Mouse (Mus musculus) small intestine, adult 2 months (tissue): ENCODE results near the gene Mccc2. TPM values are rescaled to one million over a fixed set of nuclear protein-coding genes. Genes with fewer than 3 reads are reported as not detected.
A peak's percentile ranks its signal among the peaks of the same experiment; 100 is the strongest.

Experiments
- H3K27ac ChIP-seq: fragments of 200-500 bp; 2 replicates; pipeline ENCODE4 v1.5.1; 2012; ENCODE audit warnings: low read depth, low read length, control low read depth, inconsistent platforms; ENCODE audit not compliant: insufficient read depth
- H3K27me3 ChIP-seq: fragments of 200-500 bp; 2 replicates; pipeline ENCODE4 v1.6.1; 2012; ENCODE audit warnings: mild to moderate bottlenecking, moderate library complexity, low read length, inconsistent platforms; ENCODE audit not compliant: control insufficient read depth, insufficient read depth
- H3K36me3 ChIP-seq: fragments of 200-500 bp; 2 replicates; pipeline ENCODE4 v1.6.1; 2012; ENCODE audit warnings: mild to moderate bottlenecking, low read length, control low read depth, inconsistent platforms; ENCODE audit not compliant: control insufficient read depth, insufficient read depth
- H3K4me1 ChIP-seq: fragments of 200-500 bp; 2 replicates; pipeline ENCODE4 v1.6.1; 2012; ENCODE audit warnings: low read length, inconsistent platforms, mixed read lengths; ENCODE audit not compliant: control insufficient read depth, insufficient read depth, insufficient read length
- H3K4me3 ChIP-seq: fragments of 200-500 bp; 2 replicates; pipeline ENCODE4 v1.5.1; 2012; ENCODE audit warnings: low read depth, mild to moderate bottlenecking, control low read depth, inconsistent platforms, low read length, moderate library complexity
- CTCF ChIP-seq: fragments of 200-500 bp; IDR thresholded peaks from 2 replicates; pipeline ENCODE4 v1.5.1; 2012; ENCODE audit warnings: low read depth, mild to moderate bottlenecking, control low read depth, inconsistent platforms, low read length, moderate library complexity, mixed read lengths; ENCODE audit not compliant: insufficient replicate concordance, insufficient read length; ENCODE audit errors: extremely low read depth
- POLR2A ChIP-seq: fragments of 200-500 bp; IDR thresholded peaks from 2 replicates; pipeline ENCODE4 v1.6.1; 2012; ENCODE audit warnings: low read depth, mild to moderate bottlenecking, control low read depth, inconsistent platforms, low read length, moderate library complexity
- WGBS: fragments of 180-500 bp; shearing (Covaris S2); methylation state at CpG from one replicate; pipeline ENCODE4 v1.1.7; 2018; 5-methylcytosine and 5-hydroxymethylcytosine counted together
- polyA plus RNA-seq: library from polyadenylated mRNA; depleted of rRNA; stranded (reverse); fragments of >200 nt; gene quantifications from 2 replicates; pipeline ENCODE4 v1.2.3, GENCODE M21; 2012

The Mccc2 gene
- polyA plus RNA-seq, 1 experiment, result 7.5 TPM

GRCm38 (mm10) chr13:100001790-100002196, 13.6 kb downstream of the Mccc2 start:
- 21% methylated on average over 5 of the region's 5 CpGs for WGBS
- no peaks in the 10 kb centered on the region for H3K4me1 ChIP-seq
- H3K27ac ChIP-seq, result no peak overlapping the region
- H3K36me3 ChIP-seq, result no peaks in the 10 kb centered on the region; the same call in 1 of the 2 replicates
- TF ChIP-seq POLR2A, result no peak
- peak; percentile 79; the same call in 1 of the 2 replicates for TF ChIP-seq CTCF
- H3K27me3 ChIP-seq, result no peaks in the 10 kb centered on the region
- H3K4me3 ChIP-seq, result no peak overlapping the region

GRCm38 (mm10) chr13:99999078-99999477, 16.4 kb downstream of the Mccc2 start:
- H3K36me3 ChIP-seq, result no peaks in the 10 kb centered on the region; the same call in 1 of the 2 replicates
- H3K27me3 ChIP-seq, result no peaks in the 10 kb centered on the region
- H3K4me1 ChIP-seq, result no peaks in the 10 kb centered on the region
- no peak for TF ChIP-seq CTCF
- no peak for TF ChIP-seq POLR2A
- no peak overlapping the region for H3K27ac ChIP-seq
- 66% methylated on average over 3 of the region's 3 CpGs for WGBS
- no peak overlapping the region for H3K4me3 ChIP-seq

GRCm38 (mm10) chr13:99998099-99998498, 17.3 kb downstream of the Mccc2 start:
- no peaks in the 10 kb centered on the region for H3K27me3 ChIP-seq
- no peaks in the 10 kb centered on the region for H3K4me1 ChIP-seq
- WGBS, result 94% methylated on average over 3 of the region's 3 CpGs
- peaks cover 3% of the 10 kb centered on the region for H3K36me3 ChIP-seq
- H3K27ac ChIP-seq, result no peak overlapping the region
- H3K4me3 ChIP-seq, result no peak overlapping the region
- TF ChIP-seq POLR2A (no peak), CTCF (peak; percentile 10; the same call in 1 of the 2 replicates)

GRCm38 (mm10) chr13:99989592-99989991, 25.8 kb downstream of the Mccc2 start:
- Histone ChIP-seq H3K27ac (no peak overlapping the region), H3K27me3 (no peaks in the 10 kb centered on the region), H3K36me3 (peaks cover 8% of the 10 kb centered on the region), H3K4me1 (no peaks in the 10 kb centered on the region), H3K4me3 (no peak overlapping the region)
- 88% methylated on average over 4 of the region's 4 CpGs for WGBS
- TF ChIP-seq CTCF (no peak), POLR2A (no peak)

GRCm38 (mm10) chr13:99983320-99983719, 32.1 kb downstream of the Mccc2 start:
- Histone ChIP-seq H3K4me1 (no peaks in the 10 kb centered on the region), H3K4me3 (no peak overlapping the region), H3K27ac (no peak overlapping the region), H3K27me3 (no peaks in the 10 kb centered on the region), H3K36me3 (peaks cover 2% of the 10 kb centered on the region)
- 97% methylated on average over 1 of the region's 1 CpGs for WGBS
- no peak for TF ChIP-seq POLR2A
- TF ChIP-seq CTCF, result no peak

- WGBS, result 50% methylated on average over 2 of the region's 2 CpGs
- peaks cover 3% of the 10 kb centered on the region for H3K36me3 ChIP-seq
- no peak for TF ChIP-seq POLR2A
- TF ChIP-seq CTCF, result no peak
- no peak overlapping the region for H3K4me3 ChIP-seq
- no peak overlapping the region for H3K27ac ChIP-seq
- H3K27me3 ChIP-seq, result no peaks in the 10 kb centered on the region
- no peaks in the 10 kb centered on the region for H3K4me1 ChIP-seq
These were observed 36.0 kb downstream of the Mccc2 start for GRCm38 (mm10) chr13:99979406-99979805.

GRCm38 (mm10) chr13:99970089-99970488, 45.4 kb downstream of the Mccc2 start:
- peaks cover 7% of the 10 kb centered on the region for H3K36me3 ChIP-seq
- no peaks in the 10 kb centered on the region for H3K27me3 ChIP-seq
- H3K27ac ChIP-seq, result no peak overlapping the region
- TF ChIP-seq POLR2A (no peak), CTCF (no peak)
- 93% methylated on average over 5 of the region's 5 CpGs for WGBS
- no peaks in the 10 kb centered on the region for H3K4me1 ChIP-seq
- no peak overlapping the region for H3K4me3 ChIP-seq

DNA sequence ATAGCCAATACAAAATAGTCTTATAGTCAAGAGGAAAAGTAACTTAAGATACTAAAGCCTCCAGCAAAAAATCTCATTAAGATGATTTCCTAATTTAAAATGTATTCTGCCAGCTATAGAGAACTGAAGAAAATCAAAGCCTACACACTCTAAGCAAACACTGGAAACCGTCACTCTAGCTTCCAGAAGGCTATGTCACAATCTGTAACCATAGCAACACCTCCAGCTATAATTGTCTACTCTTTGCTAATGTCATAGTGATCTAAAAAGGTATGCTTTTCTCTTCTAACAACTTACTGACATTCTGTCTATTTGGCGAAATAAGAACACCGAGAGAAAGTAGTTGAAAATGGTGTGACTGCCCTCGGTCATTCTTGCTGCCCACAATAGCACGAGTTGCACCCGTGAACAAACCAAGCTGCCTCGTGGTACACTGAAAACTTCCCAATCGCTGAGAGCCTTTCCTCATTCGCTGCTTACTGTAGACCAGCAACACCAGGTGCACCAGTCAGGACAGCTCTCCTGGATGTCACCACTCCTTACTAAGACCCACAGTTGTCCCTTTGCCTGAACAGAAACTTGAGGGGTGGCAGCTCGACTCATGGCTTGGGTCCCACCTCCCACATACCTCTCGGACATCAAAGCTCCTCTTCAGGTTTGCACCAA, 48.3 kb downstream of the Mccc2 start:
- WGBS, result 88% methylated on average over 11 of the region's 11 CpGs
- no peaks in the 10 kb centered on the region for H3K27me3 ChIP-seq
- no peak overlapping the region for H3K27ac ChIP-seq
- peaks cover 9% of the 10 kb centered on the region for H3K36me3 ChIP-seq
- no peak overlapping the region for H3K4me3 ChIP-seq
- no peaks in the 10 kb centered on the region for H3K4me1 ChIP-seq
- TF ChIP-seq CTCF, result no peak
- TF ChIP-seq POLR2A, result no peak
